Mouse (Mus musculus) telencephalon, adult 2 months (tissue): Measurements from ENCODE around the gene Gabrb2.
A peak's percentile ranks its signal among the peaks of the same experiment; 100 is the strongest.

Experiments
- DNase-seq: peaks from one replicate; pipeline ENCODE4 v3.0.0-alpha.2; 2011; ENCODE audit warnings: low read depth, low spot score

Gabrb2 gene

GRCm38 (mm10) chr11:42532577-42532976 lies 113.0 kb downstream of the Gabrb2 start:
- no peak for DNase-seq

GRCm38 (mm10) chr11:42535286-42535685 lies 115.7 kb downstream of the Gabrb2 start:
- peak; percentile 77 for DNase-seq

DNA sequence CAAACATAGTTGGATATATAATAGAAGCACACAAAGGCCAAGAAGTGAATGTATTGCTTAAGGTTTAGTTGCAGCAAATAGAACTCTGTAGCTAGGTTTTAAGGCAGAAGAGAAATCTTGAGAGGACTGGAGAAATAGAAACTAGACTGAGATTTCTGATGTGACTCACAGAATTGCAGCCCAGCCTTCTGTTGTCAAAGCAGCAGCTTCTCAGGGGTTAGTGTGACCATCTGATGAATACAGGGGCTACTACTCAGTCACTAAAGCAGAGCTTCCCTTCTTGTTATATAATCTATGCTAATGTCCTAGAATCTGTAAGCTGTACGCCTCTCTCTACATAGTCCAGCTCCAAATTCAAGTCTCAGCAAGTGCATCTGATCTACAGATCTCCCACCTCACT lies 116.3 kb downstream of the Gabrb2 start:
- DNase-seq, result no peak

DNA sequence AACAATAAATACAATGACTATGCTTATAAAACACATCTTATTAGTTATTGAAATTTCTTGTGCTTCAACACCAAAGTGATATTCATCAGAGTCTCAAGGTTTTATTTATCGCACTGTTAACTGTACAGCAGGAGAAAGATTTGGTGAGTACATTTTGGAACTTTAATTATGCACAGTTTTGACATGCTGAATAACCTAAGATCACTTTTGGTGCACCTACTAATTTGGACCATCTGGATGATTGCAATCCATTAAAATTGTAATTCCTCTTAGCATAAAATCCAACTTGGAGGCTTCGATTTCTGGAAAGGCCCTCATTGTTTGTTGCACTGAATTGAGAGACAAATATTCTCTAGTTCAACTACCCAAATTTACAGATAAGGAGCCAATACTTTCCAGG lies 123.3 kb downstream of the Gabrb2 start:
- no peak for DNase-seq

DNA sequence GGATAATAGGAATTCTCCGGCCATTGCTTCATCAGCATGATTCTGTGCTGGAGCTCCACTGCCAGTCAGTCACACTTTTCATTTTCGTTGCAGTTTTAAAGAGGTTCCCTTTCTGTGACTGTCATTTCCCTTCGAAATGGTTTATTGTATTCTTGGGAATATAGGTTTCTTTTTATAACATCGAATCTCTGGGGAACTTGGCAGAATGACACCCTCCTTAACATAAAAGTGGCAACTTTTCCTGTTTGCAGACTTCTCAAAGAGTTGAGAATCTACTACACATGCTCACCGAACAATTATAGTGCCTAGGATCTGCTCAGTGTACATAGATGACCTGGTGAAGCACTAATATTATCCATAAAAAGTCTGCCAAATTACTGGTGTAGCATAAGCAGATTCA lies 146.5 kb downstream of the Gabrb2 start:
- no peak for DNase-seq

DNA sequence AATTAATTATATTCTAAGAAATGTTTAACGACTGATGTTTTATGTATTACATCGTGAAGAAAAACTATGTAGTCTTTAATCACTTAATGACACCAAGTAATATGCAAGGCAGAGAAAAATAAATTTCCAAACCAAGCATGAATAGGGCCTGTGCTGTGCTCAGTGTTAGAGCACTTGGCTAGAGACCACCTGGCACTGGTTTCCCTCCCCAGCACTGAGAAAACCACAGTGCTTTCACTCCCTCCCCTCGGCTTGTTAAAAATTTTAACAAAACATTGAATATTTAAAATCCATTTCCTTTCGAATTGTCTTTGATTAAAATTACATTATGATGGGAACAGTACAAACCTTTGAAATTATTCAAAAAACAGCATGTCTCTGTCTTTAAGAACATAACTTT lies 151.9 kb downstream of the Gabrb2 start:
- no peak for DNase-seq

GRCm38 (mm10) chr11:42575146-42575873 lies 155.8 kb downstream of the Gabrb2 start:
- DNase-seq, result peak; percentile 64

GRCm38 (mm10) chr11:42579804-42580203 lies 160.2 kb downstream of the Gabrb2 start:
- DNase-seq, result no peak

- no peak for DNase-seq
These were observed 161.6 kb downstream of the Gabrb2 start for GRCm38 (mm10) chr11:42581123-42581522.

- DNase-seq, result no peak
These were observed 162.2 kb downstream of the Gabrb2 start for GRCm38 (mm10) chr11:42581753-42582152.

- DNase-seq, result peak; percentile 72
These were observed 172.9 kb downstream of the Gabrb2 start for GRCm38 (mm10) chr11:42592418-42592817.

DNA sequence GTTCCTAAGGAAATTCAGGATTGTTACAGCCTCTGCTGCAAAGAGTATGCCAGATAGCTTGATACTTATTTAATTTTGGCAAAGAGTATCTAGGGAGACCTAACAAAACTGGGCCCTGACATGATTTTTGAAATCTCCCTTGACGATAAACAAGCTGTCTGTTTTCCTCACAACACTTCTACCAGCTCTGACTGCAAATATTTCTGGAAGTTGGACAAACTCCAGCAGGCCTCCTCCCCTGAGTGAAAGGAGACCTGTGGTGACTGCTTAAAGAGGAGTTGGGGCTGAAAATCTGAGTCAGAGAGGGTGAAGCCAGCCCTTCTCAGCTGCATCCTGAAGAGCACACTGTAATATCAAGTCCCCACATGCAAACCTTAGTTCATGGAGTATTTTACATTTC lies 186.7 kb downstream of the Gabrb2 start:
- no peak for DNase-seq

GRCm38 (mm10) chr11:42609128-42609763 lies 189.7 kb downstream of the Gabrb2 start:
- peak; percentile 78 for DNase-seq

- no peak for DNase-seq
These were observed 198.6 kb downstream of the Gabrb2 start for GRCm38 (mm10) chr11:42618195-42618594.

GRCm38 (mm10) chr11:42621109-42621508 lies 201.6 kb downstream of the Gabrb2 start:
- peak; percentile 55 for DNase-seq

GRCm38 (mm10) chr11:42650111-42650510 lies 230.6 kb downstream of the Gabrb2 start:
- DNase-seq, result no peak

DNA sequence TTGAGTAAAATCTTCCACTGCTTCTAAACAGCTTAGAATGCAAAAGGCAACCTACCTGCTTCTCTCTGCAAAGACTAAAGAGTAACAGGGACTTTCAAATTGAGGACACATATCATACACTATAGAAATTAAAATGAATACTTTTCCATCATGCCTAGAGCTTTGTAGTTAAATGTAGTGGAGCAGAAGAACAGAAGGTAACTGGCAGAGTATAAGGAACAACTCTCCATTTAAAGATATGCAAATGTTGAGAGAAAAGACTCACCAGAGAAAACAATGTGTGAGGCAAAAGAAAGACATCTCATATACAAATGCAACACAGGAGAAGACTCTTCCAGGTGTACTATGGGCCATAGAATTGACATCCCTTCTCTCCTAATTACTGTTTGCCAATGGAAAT lies 232.0 kb downstream of the Gabrb2 start:
- no peak for DNase-seq

DNA sequence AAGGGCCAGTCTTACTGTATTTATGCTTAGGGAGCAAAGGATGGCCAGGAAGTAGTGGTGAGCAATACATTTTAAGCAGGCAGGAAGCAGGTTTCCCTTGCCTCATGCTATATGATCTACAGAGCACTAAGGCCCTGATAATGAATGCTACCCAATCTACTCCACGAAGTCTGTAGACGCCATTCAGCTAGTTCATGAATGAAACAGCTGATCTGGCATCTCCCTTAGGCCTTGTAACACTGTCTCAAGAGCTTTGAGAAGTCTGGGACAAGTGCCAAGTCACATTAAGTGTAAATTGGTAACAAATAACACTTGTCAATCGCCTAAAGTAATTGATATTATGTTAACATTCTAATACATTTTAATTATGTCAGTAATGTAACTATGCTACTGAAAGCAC lies 234.6 kb downstream of the Gabrb2 start:
- no peak for DNase-seq

DNA sequence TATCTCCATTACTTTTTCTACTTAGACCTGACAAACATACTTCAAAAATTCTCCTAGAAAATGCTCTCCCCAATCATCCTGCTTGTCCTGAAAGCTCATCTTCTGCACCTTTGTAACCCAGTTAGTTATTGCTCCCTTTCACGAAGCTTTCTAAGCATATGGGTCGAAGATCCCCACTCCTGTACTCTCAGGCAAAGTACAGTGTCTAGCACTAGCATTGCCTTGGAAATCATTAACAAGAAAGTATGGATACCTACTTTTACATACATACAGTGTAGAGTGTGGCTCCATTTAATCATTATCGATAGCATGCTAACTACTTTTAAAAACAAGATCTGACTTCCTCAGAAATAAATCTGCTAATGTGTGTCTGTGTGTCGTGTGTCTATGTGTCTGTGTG lies 249.1 kb downstream of the Gabrb2 start:
- no peak for DNase-seq
